In the genomic region with DNA sequence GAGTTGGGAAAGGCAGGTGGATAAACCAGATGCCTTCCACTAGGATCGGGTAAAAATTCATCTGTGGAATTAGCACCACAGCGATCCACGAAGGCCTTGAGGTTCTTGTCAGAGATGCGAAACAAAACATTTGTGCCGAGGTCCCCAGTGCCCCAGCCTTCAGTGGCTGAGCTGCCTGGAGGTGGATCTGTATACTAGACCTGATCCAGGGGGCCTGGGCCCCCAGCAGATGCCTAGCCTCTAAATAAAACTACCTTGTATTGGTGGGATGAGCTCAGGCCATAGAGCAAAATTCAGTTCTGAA, we compare ENCODE assay signal across 12 mouse cellular contexts.
DNase-seq lines count a peak whose midpoint lies in the region; ATAC-seq lines count a peak whose summit lies in the region.
"Had no signal": no experiment of that assay in that cellular context is flagged by ENCODE, and none has a peak within 500 bp of the region (broad histone marks: within the 10 kb centered on the region; RNA-seq: fewer than 3 reads in every experiment).

No protein-coding gene starts in this region.

- intact Hi-C loops in heart, postnatal 36 days (cut with DNase I), result loop anchor here (5.0 to 10.0 kb wide), 3 partner anchors 71 to 473 kb away; no protein-coding TSS in a partner anchor

- no peaks in the 10 kb centered on the region for H3K9me3 ChIP-seq in heart, embryonic 13.5 days
- no peaks in the 10 kb centered on the region for H3K9me3 ChIP-seq in embryonic facial prominence, embryonic 12.5 days
- no peaks in the 10 kb centered on the region for H3K9me3 ChIP-seq in hindbrain, embryonic 13.5 days
- no peaks in the 10 kb centered on the region for H3K9me3 ChIP-seq in midbrain, embryonic 15.5 days

- peaks cover 93% of the 10 kb centered on the region for H3K4me1 ChIP-seq in heart, embryonic 13.5 days
- H3K4me1 ChIP-seq in embryonic facial prominence, embryonic 12.5 days, result peaks cover 79% of the 10 kb centered on the region
- peaks cover 88% of the 10 kb centered on the region for H3K4me1 ChIP-seq in hindbrain, embryonic 13.5 days (replicated peaks)
- H3K4me1 ChIP-seq in midbrain, embryonic 15.5 days, result peaks cover 71% of the 10 kb centered on the region

- peak overlapping the region; percentile 96 for H3K4me2 ChIP-seq in heart, embryonic 13.5 days
- peak overlapping the region; percentile 97 for H3K4me2 ChIP-seq in embryonic facial prominence, embryonic 12.5 days (replicated peaks)
- H3K4me2 ChIP-seq in hindbrain, embryonic 13.5 days, result peak overlapping the region; percentile 93
- H3K4me2 ChIP-seq in midbrain, embryonic 15.5 days, result peak overlapping the region; percentile 91

- WGBS in heart, embryonic 13.5 days, result 28% methylated on average over 5 of the region's 5 CpGs
- WGBS in embryonic facial prominence, embryonic 12.5 days, result 21% methylated on average over 5 of the region's 5 CpGs
- 22% methylated on average over 5 of the region's 5 CpGs for WGBS in hindbrain, embryonic 13.5 days
- WGBS in midbrain, embryonic 15.5 days, result 16% methylated on average over 5 of the region's 5 CpGs

- ATAC-seq in heart, embryonic 13.5 days (ENCODE audit: extremely low read depth, insufficient number of reproducible peaks, low FRiP score, low TSS enrichment), result no peak
- ATAC-seq in embryonic facial prominence, embryonic 12.5 days (ENCODE audit: insufficient number of reproducible peaks, insufficient read depth, low FRiP score, low TSS enrichment), result no peak
- no peak for ATAC-seq in hindbrain, embryonic 13.5 days (ENCODE audit: low FRiP score)
- no peak for ATAC-seq in midbrain, embryonic 15.5 days (replicated peaks)
- no peak for ATAC-seq in frontal cortex, adult (ENCODE audit: low TSS enrichment)

- peak overlapping the region; percentile 96 for H3K9ac ChIP-seq in heart, embryonic 13.5 days
- peak overlapping the region; percentile 92 for H3K9ac ChIP-seq in embryonic facial prominence, embryonic 12.5 days
- H3K9ac ChIP-seq in hindbrain, embryonic 13.5 days, result peak overlapping the region; percentile 99
- peak overlapping the region; percentile 79 for H3K9ac ChIP-seq in midbrain, embryonic 15.5 days

- H3K27ac ChIP-seq in heart, embryonic 13.5 days (replicated peaks), result peak overlapping the region; percentile 91
- H3K27ac ChIP-seq in embryonic facial prominence, embryonic 12.5 days, result peak overlapping the region; percentile 96
- H3K27ac ChIP-seq in hindbrain, embryonic 13.5 days, result peak overlapping the region; percentile 100
- peak overlapping the region; percentile 100 for H3K27ac ChIP-seq in midbrain, embryonic 15.5 days
- H3K27ac ChIP-seq: macrophage had no signal

- no peak overlapping the region for H3K4me3 ChIP-seq in heart, embryonic 13.5 days
- no peak overlapping the region for H3K4me3 ChIP-seq in embryonic facial prominence, embryonic 12.5 days
- peak overlapping the region; percentile 20; the same call in 1 of the 2 replicates for H3K4me3 ChIP-seq in hindbrain, embryonic 13.5 days
- H3K4me3 ChIP-seq in midbrain, embryonic 15.5 days, result no peak overlapping the region

- DNase-seq in heart, postnatal 36 days, result no peak
- DNase-seq in layer of hippocampus, adult 9-10 months (ENCODE audit: low spot score), result no peak
- no peak for DNase-seq in kidney, postnatal 4 days
- DNase-seq: cerebellum, adult 2 months; gastrocnemius, postnatal 36 days; thymus, adult 18-20 months had no signal

- no peaks in the 10 kb centered on the region for H3K36me3 ChIP-seq in heart, embryonic 13.5 days
- H3K36me3 ChIP-seq in embryonic facial prominence, embryonic 12.5 days, result no peaks in the 10 kb centered on the region
- H3K36me3 ChIP-seq in hindbrain, embryonic 13.5 days, result no peaks in the 10 kb centered on the region
- H3K36me3 ChIP-seq in midbrain, embryonic 15.5 days (replicated peaks), result no peaks in the 10 kb centered on the region

- H3K27me3 ChIP-seq in heart, embryonic 13.5 days (replicated peaks), result no peaks in the 10 kb centered on the region
- no peaks in the 10 kb centered on the region for H3K27me3 ChIP-seq in embryonic facial prominence, embryonic 12.5 days
- peaks cover 27% of the 10 kb centered on the region for H3K27me3 ChIP-seq in hindbrain, embryonic 13.5 days
- H3K27me3 ChIP-seq in midbrain, embryonic 15.5 days (replicated peaks), result no peaks in the 10 kb centered on the region
